Mouse (Mus musculus) myocyte (in vitro differentiated cells): ENCODE measurements around the gene Zbtb1.

Experiments used
- CEBPB ChIP-seq: IDR thresholded peaks from 2 replicates; pipeline ENCODE4 v1.6.1; 2011; ENCODE audit warnings: mild to moderate bottlenecking, moderate library complexity; ENCODE audit not compliant: poor library complexity, insufficient read depth, severe bottlenecking
- E2F4 ChIP-seq: IDR thresholded peaks from one replicate; pipeline ENCODE4 v1.6.1; 2011; ENCODE audit warnings: mild to moderate bottlenecking, control low read depth, moderate library complexity; ENCODE audit not compliant: insufficient read depth
- MAX ChIP-seq: IDR thresholded peaks from one replicate; pipeline ENCODE4 v1.6.1; 2011; ENCODE audit warnings: low read depth, mild to moderate bottlenecking, control low read depth
- MYOD1 ChIP-seq, 3 experiments: IDR thresholded peaks; one replicate each; pipeline ENCODE4 v1.6.1; 2011; ENCODE audit warnings: control low read depth in 2 of 3, low read depth in 2 of 3, mild to moderate bottlenecking in 2 of 3, moderate library complexity in 1 of 3; ENCODE audit not compliant: insufficient read length in 2 of 3, control insufficient read depth in 1 of 3
- MYOG ChIP-seq, 3 experiments: IDR thresholded peaks; one replicate each; pipeline ENCODE4 v1.6.1; 2011; ENCODE audit warnings: control low read depth in 2 of 3, low read depth in 2 of 3, mild to moderate bottlenecking in 2 of 3; ENCODE audit not compliant: insufficient read length in 2 of 3, control insufficient read depth in 1 of 3, insufficient read depth in 1 of 3
- POLR2A ChIP-seq: IDR thresholded peaks from one replicate; pipeline ENCODE4 v1.6.1; 2011; ENCODE audit warnings: low read depth, mild to moderate bottlenecking, control low read depth, moderate library complexity; ENCODE audit not compliant: insufficient read length
- POLR2AphosphoS2 ChIP-seq: IDR thresholded peaks from one replicate; pipeline ENCODE4 v1.6.1; 2011; ENCODE audit warnings: low read depth, control low read depth; ENCODE audit not compliant: insufficient read length
- SRF ChIP-seq: IDR thresholded peaks from one replicate; pipeline ENCODE4 v1.6.1; 2011; ENCODE audit warnings: low read depth; ENCODE audit not compliant: control insufficient read depth, insufficient read length
- USF1 ChIP-seq: IDR thresholded peaks from one replicate; pipeline ENCODE4 v1.6.1; 2011; ENCODE audit warnings: low read depth, mild to moderate bottlenecking, control low read depth, moderate library complexity

DNA sequence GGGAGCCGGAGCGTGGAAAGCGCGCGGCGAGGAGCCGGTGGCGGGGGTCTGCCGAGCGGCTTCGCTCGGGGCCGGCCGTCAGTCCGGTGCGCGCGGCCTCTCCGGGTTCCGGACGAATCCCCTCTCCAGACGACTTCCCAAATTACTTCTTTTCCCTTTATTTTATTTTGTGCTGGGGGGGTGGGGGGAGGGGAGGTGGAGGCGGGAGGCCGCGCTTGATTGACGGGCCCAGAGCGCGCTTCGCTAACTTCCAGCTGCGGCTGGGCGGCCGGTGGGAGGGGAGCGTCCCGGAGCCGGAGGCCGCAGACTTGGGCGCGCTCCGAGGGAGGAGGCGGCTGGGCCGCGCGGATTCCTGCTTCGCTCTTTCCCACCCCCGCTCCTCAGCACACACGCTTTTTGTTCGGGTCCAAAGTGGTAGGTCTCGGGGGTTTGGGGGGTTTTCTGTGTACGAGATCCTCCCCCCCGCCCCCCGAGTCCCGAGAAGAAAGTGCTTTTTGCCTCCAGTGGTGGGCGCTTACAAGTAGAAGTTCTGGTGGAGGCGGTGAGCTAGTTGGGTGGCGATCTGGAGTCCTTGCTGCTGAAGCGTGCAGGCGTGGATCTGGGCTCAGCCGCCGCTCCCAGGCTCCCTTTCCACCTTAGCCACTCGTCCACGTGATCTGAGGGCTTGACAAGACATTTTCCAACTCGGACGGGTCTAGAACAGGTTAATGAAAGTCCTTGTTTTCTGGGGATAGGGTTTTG, 935 bp downstream of the Zbtb1 start:
- peak in 1 of 3 experiments; percentile 59 for TF ChIP-seq MYOG (IDR thresholded peaks at IDR 0.05; ENCODE audit: control insufficient read depth in 1 of 3, insufficient read depth in 1 of 3, insufficient read length in 2 of 3, low read depth in 2 of 3)
- peak; percentile 64 for TF ChIP-seq POLR2A
- TF ChIP-seq MYOD1 (IDR thresholded peaks at IDR 0.05; ENCODE audit: control insufficient read depth in 1 of 3, insufficient read length in 2 of 3, low read depth in 2 of 3) = peak in 2 of 3 experiments; percentile 50 to 73
- TF ChIP-seq E2F4 = peak; percentile 16
- TF ChIP-seq MAX = no peak
- peak; percentile 78 for TF ChIP-seq USF1
- no peak for TF ChIP-seq SRF
- no peak for TF ChIP-seq POLR2AphosphoS2
- no peak for TF ChIP-seq CEBPB
